Mouse (Mus musculus): Measurements from ENCODE around the gene Rhox11. TPM values are rescaled to one million over a fixed set of nuclear protein-coding genes. Genes with fewer than 3 reads are reported as not detected.

Rhox11 gene
- total and polyA plus RNA-seq, 3 experiments: not detected

DNA sequence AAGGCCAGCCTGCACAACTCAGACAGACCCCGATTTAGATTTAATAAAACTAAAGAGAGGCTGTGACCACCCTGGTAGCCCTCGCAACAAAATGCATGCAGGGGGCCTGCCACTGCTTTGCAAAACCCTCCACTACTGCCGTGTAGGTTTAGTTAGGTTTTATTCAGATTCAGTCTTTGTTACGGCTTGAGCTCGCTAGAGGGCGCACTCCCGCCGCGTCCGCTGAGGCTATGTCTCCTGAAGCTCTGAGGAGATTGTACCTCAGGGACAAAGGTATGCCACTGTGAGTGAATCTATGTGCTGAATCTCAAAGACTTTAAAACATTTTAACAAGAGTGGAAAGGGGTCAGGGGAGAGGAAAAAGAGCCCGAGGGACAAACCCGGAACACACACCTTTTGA, 715 bp downstream of the Rhox11 start:
- no peaks in the 10 kb centered on the region for H3K4me1 ChIP-seq (ENCODE audit: control insufficient read depth in 1 of 2, insufficient read depth in 2 of 2, low read length in 2 of 2)
- H3K27ac ChIP-seq (ENCODE audit: control insufficient read depth, low read depth, low read length): no peak overlapping the region
- TF ChIP-seq MAFK (IDR thresholded peaks at IDR 0.05; ENCODE audit: borderline replicate concordance, low read depth, low read length): no peak
- peak; percentile 15; the same call in 1 of the 2 replicates for TF ChIP-seq SMC3 (IDR thresholded peaks at IDR 0.05; ENCODE audit: low read depth, low read length)
- TF ChIP-seq HCFC1 (IDR thresholded peaks at IDR 0.05; ENCODE audit: low read depth, low read length): no peak
- TF ChIP-seq ZNF384 (IDR thresholded peaks at IDR 0.05; ENCODE audit: low read depth, low read length): no peak
- no peak for TF ChIP-seq NELFE (IDR thresholded peaks at IDR 0.05; ENCODE audit: low read depth, low read length)
- no peak for TF ChIP-seq KAT2A (conservative IDR thresholded peaks at IDR 0.05; ENCODE audit: low read depth, low read length)
- TF ChIP-seq MYC (IDR thresholded peaks at IDR 0.05; ENCODE audit: low read depth, low read length): no peak
- peak; percentile 31 to 56 (median 36); a peak in 5 of 6 replicates for TF ChIP-seq CTCF (IDR thresholded peaks at IDR 0.05 in 2 of 3, conservative IDR thresholded peaks at IDR 0.05 in 1 of 3; ENCODE audit: control insufficient read depth in 1 of 3, insufficient read depth in 1 of 3, low read depth in 2 of 3, low read length in 3 of 3, poor library complexity in 1 of 3, severe bottlenecking in 1 of 3)
- TF ChIP-seq ZC3H11A (IDR thresholded peaks at IDR 0.05; ENCODE audit: low read depth, low read length): no peak
- TF ChIP-seq USF1 (IDR thresholded peaks at IDR 0.05; ENCODE audit: low read depth, low read length): no peak
- TF ChIP-seq ELF1 (IDR thresholded peaks at IDR 0.05; ENCODE audit: low read depth, low read length): no peak
- TF ChIP-seq RAD21 (IDR thresholded peaks at IDR 0.05; ENCODE audit: low read depth, low read length): peak; percentile 19
- no peak for TF ChIP-seq MXI1 (IDR thresholded peaks at IDR 0.05; ENCODE audit: low read depth, low read length)
- no peak overlapping the region for H3K9ac ChIP-seq (ENCODE audit: control insufficient read depth, low read depth, low read length, poor library complexity, severe bottlenecking)
- H3K27me3 ChIP-seq (ENCODE audit: control insufficient read depth in 1 of 2, insufficient read depth in 2 of 2, low read length in 2 of 2): no peaks in the 10 kb centered on the region
- no peaks in the 10 kb centered on the region for H3K36me3 ChIP-seq (ENCODE audit: control insufficient read depth in 1 of 2, insufficient read depth in 2 of 2, low read length in 2 of 2)
- H3K4me3 ChIP-seq (ENCODE audit: control insufficient read depth in 1 of 2, insufficient read depth in 1 of 2, low read depth in 2 of 2, low read length in 2 of 2): no peak overlapping the region
- DNase-seq (ENCODE audit: low read depth, low spot score): no peak
- no peaks in the 10 kb centered on the region for H3K9me3 ChIP-seq (replicated peaks; ENCODE audit: insufficient read depth, low read length)
- H3K79me2 ChIP-seq (ENCODE audit: control insufficient read depth, insufficient read depth, low read length, poor library complexity): no peaks in the 10 kb centered on the region

DNA sequence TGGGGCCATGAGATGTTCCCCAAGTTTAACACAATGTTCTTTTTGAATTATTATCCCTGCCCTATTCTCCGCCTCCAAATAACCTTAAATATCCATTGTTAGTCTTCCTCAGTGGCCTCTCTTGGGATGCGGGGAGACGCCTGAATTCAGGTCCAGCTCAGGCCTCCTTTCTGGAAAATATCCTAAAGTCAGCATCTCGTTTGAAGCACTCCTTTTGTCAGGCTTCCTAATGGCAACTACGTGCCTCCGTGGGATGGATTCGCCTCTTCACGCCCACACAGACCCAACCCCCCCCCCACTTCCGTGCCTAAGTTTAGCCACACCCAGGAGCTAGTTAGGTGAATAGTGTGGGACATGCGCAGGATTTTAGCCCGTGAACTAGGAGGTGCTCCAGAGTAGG, 18.8 kb downstream of the Rhox11 start, which contains the start of gene Rhox10:
Gene Rhox10, plus strand, starts transcription at position 301 of the 400 bp plus-strand sequence.
- no peak for TF ChIP-seq POLR2AphosphoS2 (IDR thresholded peaks at IDR 0.05; ENCODE audit: low read length)
- TF ChIP-seq SIN3A (IDR thresholded peaks at IDR 0.05; ENCODE audit: low read length): no peak
- TF ChIP-seq JUND (IDR thresholded peaks at IDR 0.05; ENCODE audit: low read depth, low read length): no peak
- TF ChIP-seq GABPA (IDR thresholded peaks at IDR 0.05; ENCODE audit: low read depth, low read length): no peak
- no peak for TF ChIP-seq E2F4 (IDR thresholded peaks at IDR 0.05; ENCODE audit: borderline replicate concordance, low read depth, low read length)
- H3K9me3 ChIP-seq (replicated peaks; ENCODE audit: insufficient read depth, low read length): no peaks in the 10 kb centered on the region
- DNase-seq (ENCODE audit: low read depth, low spot score): no peak

More for the DNA sequence above, 18.8 kb downstream of the Rhox11 start, which contains the start of gene Rhox10:
- H3K4me3 ChIP-seq (ENCODE audit: control insufficient read depth in 1 of 2, insufficient read depth in 1 of 2, low read depth in 2 of 2, low read length in 2 of 2): no peak within 1 kb of the TSS
- H3K79me2 ChIP-seq (ENCODE audit: control insufficient read depth, insufficient read depth, low read length, poor library complexity): no peaks in the 10 kb centered on the region
- H3K36me3 ChIP-seq (ENCODE audit: control insufficient read depth in 1 of 2, insufficient read depth in 2 of 2, low read length in 2 of 2): no peaks in the 10 kb centered on the region
- H3K27ac ChIP-seq (ENCODE audit: control insufficient read depth, low read depth, low read length): no peak within 1 kb of the TSS
- no peaks in the 10 kb centered on the region for H3K27me3 ChIP-seq (ENCODE audit: control insufficient read depth in 1 of 2, insufficient read depth in 2 of 2, low read length in 2 of 2)
- H3K9ac ChIP-seq (ENCODE audit: control insufficient read depth, low read depth, low read length, poor library complexity, severe bottlenecking): no peak within 1 kb of the TSS
- no peaks in the 10 kb centered on the region for H3K4me1 ChIP-seq (ENCODE audit: control insufficient read depth in 1 of 2, insufficient read depth in 2 of 2, low read length in 2 of 2)

Data from MEL (cell line).